Mouse (Mus musculus): ENCODE data around the gene Adcy3. TPM values are rescaled to one million over a fixed set of nuclear protein-coding genes. Genes with fewer than 3 reads are reported as not detected.

Adcy3 gene
- polyA plus RNA-seq (2012; rRNA removed), result 16.3 and 16.5 TPM in 2 replicates

GRCm38 (mm10) chr12:4132941-4133846 lies at the start of gene Adcy3:
Gene Adcy3 (plus strand): TSS chr12:4133103.

GRCm38 (mm10) chr12:4233572-4234508 lies 100.9 kb downstream of the Adcy3 start, which contains the start of the genes Ptrhd1 and Cenpo:
Gene Ptrhd1 (plus strand): TSS chr12:4234027.
Gene Cenpo (minus strand): TSS chr12:4234294.

Other genes with a start within 250 kb of the Adcy3 start
- gene Pomc, start 178.2 kb upstream of the Adcy3 start, polyA plus RNA-seq (2012; rRNA removed), result 3.6 and 3.7 TPM in 2 replicates
- gene Efr3b, start 94.2 kb upstream of the Adcy3 start, polyA plus RNA-seq (2012; rRNA removed), result 48.2 and 50.3 TPM in 2 replicates
- gene Dnajc27, start 50.5 kb upstream of the Adcy3 start, polyA plus RNA-seq (2012; rRNA removed), result 27.3 and 28.7 TPM in 2 replicates
- 5.2 and 5.8 TPM in 2 replicates for gene Ptrhd1, start 100.9 kb downstream of the Adcy3 start, polyA plus RNA-seq (2012; rRNA removed)
- 8.4 and 9.1 TPM in 2 replicates for gene Cenpo, start 101.2 kb downstream of the Adcy3 start, polyA plus RNA-seq (2012; rRNA removed)